Comparison of ENCODE assay signal across 9 mouse cellular contexts in genomic region chr4:120855360-120856060, GRCm38 (mm10). TPM values are rescaled to one million over a fixed set of nuclear protein-coding genes. Genes with fewer than 3 reads are reported as not detected.
DNase-seq lines count a peak whose midpoint lies in the region; ATAC-seq lines count a peak whose summit lies in the region.
"Had no signal": no experiment of that assay in that cellular context is flagged by ENCODE, and none has a peak within 500 bp of the region (broad histone marks: within the 10 kb centered on the region; RNA-seq: fewer than 3 reads in every experiment).

No protein-coding gene starts in this region.

- H3K27ac ChIP-seq in lung, embryonic 16.5 days (ENCODE audit: low read length) = no peak overlapping the region
- no peak overlapping the region for H3K27ac ChIP-seq in limb, embryonic 13.5 days
- no peak overlapping the region for H3K27ac ChIP-seq in stomach, embryonic 14.5 days (ENCODE audit: low read length)

- DNase-seq in cerebellum, adult 11-12 months = peak; percentile 61
- no peak for DNase-seq in cerebellum, adult 11 months
- DNase-seq in lung, postnatal 14 days = no peak
- DNase-seq in testis, postnatal 10 days (ENCODE audit: low spot score) = no peak
- DNase-seq in kidney, adult 18-20 months = no peak
- DNase-seq: layer of hippocampus, postnatal 36 days had no signal

- no peaks in the 10 kb centered on the region for H3K4me1 ChIP-seq in lung, embryonic 16.5 days (replicated peaks; ENCODE audit: control insufficient read depth, insufficient read depth, low read length)
- 0 out of 2 replicates have a peak, but pooled peaks cover 4% of the 10 kb centered on the region for H3K4me1 ChIP-seq in limb, embryonic 13.5 days
- no peaks in the 10 kb centered on the region for H3K4me1 ChIP-seq in stomach, embryonic 14.5 days (ENCODE audit: control insufficient read depth, insufficient read depth, low read length)

- no peak for ATAC-seq in lung, embryonic 16.5 days (ENCODE audit: low read depth)
- ATAC-seq in limb, embryonic 13.5 days (ENCODE audit: low FRiP score, low read depth) = no peak
- no peak for ATAC-seq in stomach, embryonic 14.5 days (ENCODE audit: insufficient number of reproducible peaks, insufficient read depth, low FRiP score, low read depth)

- peak overlapping the region; percentile 59 for H3K4me3 ChIP-seq in lung, embryonic 16.5 days (ENCODE audit: low read length)
- H3K4me3 ChIP-seq in limb, embryonic 13.5 days = peak overlapping the region; percentile 56
- H3K4me3 ChIP-seq in stomach, embryonic 14.5 days (ENCODE audit: low read depth, low read length) = peak overlapping the region; percentile 56

- H3K9ac ChIP-seq in lung, embryonic 16.5 days (ENCODE audit: low read length) = no peak overlapping the region
- H3K9ac ChIP-seq in limb, embryonic 13.5 days = no peak overlapping the region; the same call in 1 of the 2 replicates
- H3K9ac ChIP-seq in stomach, embryonic 14.5 days (replicated peaks; ENCODE audit: low read depth, low read length) = no peak overlapping the region

- H3K4me2 ChIP-seq in lung, embryonic 16.5 days (ENCODE audit: low read depth, low read length) = peak overlapping the region; percentile 97
- peak overlapping the region; percentile 88 for H3K4me2 ChIP-seq in limb, embryonic 13.5 days (replicated peaks)
- peak overlapping the region; percentile 93 for H3K4me2 ChIP-seq in stomach, embryonic 14.5 days (replicated peaks; ENCODE audit: low read depth, low read length)

- H3K9me3 ChIP-seq in lung, embryonic 16.5 days (ENCODE audit: control insufficient read depth, low read length) = peaks cover 2% of the 10 kb centered on the region; the same call in 1 of the 2 replicates
- peaks cover 5% of the 10 kb centered on the region for H3K9me3 ChIP-seq in limb, embryonic 13.5 days
- H3K9me3 ChIP-seq in stomach, embryonic 14.5 days (ENCODE audit: control insufficient read depth, low read depth, low read length) = no peaks in the 10 kb centered on the region

- WGBS in lung, embryonic 16.5 days = 25% methylated on average over 7 of the region's 7 CpGs
- WGBS in limb, embryonic 13.5 days = 20% methylated on average over 7 of the region's 7 CpGs
- WGBS in stomach, embryonic 14.5 days = 26% methylated on average over 7 of the region's 7 CpGs

- peaks cover 24% of the 10 kb centered on the region for H3K27me3 ChIP-seq in lung, embryonic 16.5 days (ENCODE audit: control insufficient read depth, insufficient read depth, low read depth, low read length)
- H3K27me3 ChIP-seq in limb, embryonic 13.5 days = peaks cover 70% of the 10 kb centered on the region
- H3K27me3 ChIP-seq in stomach, embryonic 14.5 days (ENCODE audit: control insufficient read depth, insufficient read depth, low read length) = 0 out of 2 replicates have a peak, but pooled peaks cover 3% of the 10 kb centered on the region

- H3K36me3 ChIP-seq in lung, embryonic 16.5 days (ENCODE audit: control insufficient read depth, insufficient read depth, low read length) = no peaks in the 10 kb centered on the region
- H3K36me3 ChIP-seq in limb, embryonic 13.5 days = no peaks in the 10 kb centered on the region
- H3K36me3 ChIP-seq in stomach, embryonic 14.5 days (ENCODE audit: control insufficient read depth, insufficient read depth, low read length) = no peaks in the 10 kb centered on the region

RNA-seq across cellular contexts. Expression of gene Rims3, which starts 0.9 kb away (rescaled TPM):
- polyA plus RNA-seq in lung, embryonic 16.5 days (2015; fragmentation: Nextera tagmentation; extraction: Ambion mirVana) = 0.69 and 0.73 TPM in 2 replicates
- 0.41 and 0.66 TPM in 2 replicates for polyA plus RNA-seq in limb, embryonic 13.5 days (2015; fragmentation: Nextera tagmentation; extraction: Ambion mirVana)
- 0.88 and 1.7 TPM in 2 replicates for polyA plus RNA-seq in stomach, embryonic 14.5 days (2014; fragmentation: Nextera tagmentation; extraction: Ambion mirVana)

RNA-seq across cellular contexts. Expression of gene Nfyc, which starts 24.1 kb away (rescaled TPM):
- 93.3 and 96.5 TPM in 2 replicates for polyA plus RNA-seq in lung, embryonic 16.5 days (2015; fragmentation: Nextera tagmentation; extraction: Ambion mirVana)
- 105 and 109 TPM in 2 replicates for polyA plus RNA-seq in limb, embryonic 13.5 days (2015; fragmentation: Nextera tagmentation; extraction: Ambion mirVana)
- polyA plus RNA-seq in stomach, embryonic 14.5 days (2014; fragmentation: Nextera tagmentation; extraction: Ambion mirVana) = 102 and 108 TPM in 2 replicates
